Mouse (Mus musculus) bone marrow macrophage, adult 2 months (primary cell): ENCODE results near the gene Fam57a.

Experiments
- CTCF ChIP-seq: IDR thresholded peaks from 2 replicates; pipeline ENCODE4 v1.5.1; 2012; ENCODE audit warnings: low read depth, mild to moderate bottlenecking, low read length, moderate library complexity
- POLR2A ChIP-seq: IDR thresholded peaks from 2 replicates; pipeline ENCODE4 v1.6.1; 2012; ENCODE audit warnings: mild to moderate bottlenecking, low read depth, low read length, borderline replicate concordance

- TF ChIP-seq CTCF (no peak), POLR2A (no peak)
These were observed 22.5 kb downstream of the Fam57a start for GRCm38 (mm10) chr11:76201761-76202674.
